Mouse (Mus musculus): ENCODE measurements around the gene Gnpat.

DNA sequence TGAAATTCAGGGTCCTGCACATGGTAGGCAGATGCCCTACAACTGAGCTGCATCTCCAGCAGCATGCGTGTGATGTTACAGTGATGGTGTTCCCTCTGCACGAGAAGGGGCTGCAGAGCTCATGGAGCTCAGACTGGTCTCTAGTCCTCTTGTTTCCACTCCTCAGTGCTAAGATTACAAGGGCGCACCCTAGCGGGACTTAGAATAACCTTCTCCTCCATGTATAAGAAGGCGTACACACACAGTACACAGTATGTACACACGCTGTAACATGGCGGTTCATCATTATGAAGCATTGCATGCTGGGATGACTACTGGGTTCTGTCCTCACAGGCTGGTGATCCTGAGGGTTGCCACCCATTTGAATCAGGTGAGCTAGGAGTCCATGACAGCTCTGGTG, 9.2 kb downstream of the Gnpat start:
- TF ChIP-seq CTCF (IDR thresholded peaks at IDR 0.05; ENCODE audit: low read depth) (no peak), EP300 (optimal IDR thresholded peaks at IDR 0.05) (no peak)
